Mouse (Mus musculus) c-Kit-negative CD71-positive TER-119-positive erythroid progenitor cells, embryonic 14.5 days (primary cell): ENCODE data around the gene Prpf6.

Experiments
- DNase-seq: peaks from one replicate; pipeline ENCODE4 v3.0.0-alpha.2; 2013; ENCODE audit warnings: low read depth, low spot score

Gene Prpf6

GRCm38 (mm10) chr2:181596221-181596960, 4.7 kb downstream of the Prpf6 start:
- DNase-seq = no peak

- no peak for DNase-seq
Measured at GRCm38 (mm10) chr2:181597378-181598061, 5.9 kb downstream of the Prpf6 start.

GRCm38 (mm10) chr2:181598454-181599351, 7.0 kb downstream of the Prpf6 start, which contains the start of gene Samd10:
Gene Samd10 (minus strand): TSS chr2:181599212.
- DNase-seq = no peak

- DNase-seq = no peak
Measured at GRCm38 (mm10) chr2:181600226-181600758, 8.6 kb downstream of the Prpf6 start.

- DNase-seq = peak; percentile 92
Measured at GRCm38 (mm10) chr2:181600828-181601750, 9.4 kb downstream of the Prpf6 start.

GRCm38 (mm10) chr2:181601751-181602145, 10.1 kb downstream of the Prpf6 start:
- no peak for DNase-seq

- DNase-seq = no peak
Measured at GRCm38 (mm10) chr2:181602367-181602766, 10.7 kb downstream of the Prpf6 start.

GRCm38 (mm10) chr2:181618761-181619495, 27.3 kb downstream of the Prpf6 start:
- no peak for DNase-seq

GRCm38 (mm10) chr2:181623401-181623800, 31.7 kb downstream of the Prpf6 start:
- DNase-seq = no peak

GRCm38 (mm10) chr2:181628471-181628870, 36.8 kb downstream of the Prpf6 start:
- DNase-seq = no peak

GRCm38 (mm10) chr2:181632624-181633023, 41.0 kb downstream of the Prpf6 start:
- no peak for DNase-seq

GRCm38 (mm10) chr2:181635865-181636264, 44.2 kb downstream of the Prpf6 start:
- no peak for DNase-seq

GRCm38 (mm10) chr2:181644361-181644760, 52.7 kb downstream of the Prpf6 start:
- DNase-seq = peak; percentile 16

- no peak for DNase-seq
Measured at GRCm38 (mm10) chr2:181645666-181646065, 54.0 kb downstream of the Prpf6 start.

GRCm38 (mm10) chr2:181646626-181647472, 55.2 kb downstream of the Prpf6 start:
- DNase-seq = no peak

- no peak for DNase-seq
Measured at GRCm38 (mm10) chr2:181648926-181649325, 57.3 kb downstream of the Prpf6 start.

GRCm38 (mm10) chr2:181653065-181653464, 61.4 kb downstream of the Prpf6 start:
- DNase-seq = no peak

GRCm38 (mm10) chr2:181653523-181653922, 61.9 kb downstream of the Prpf6 start:
- no peak for DNase-seq

- no peak for DNase-seq
Measured at GRCm38 (mm10) chr2:181656734-181657133, 65.1 kb downstream of the Prpf6 start, which contains the start of gene Gm29797. Gene Gm29797 (plus strand): TSS chr2:181657034.
